8 mouse cellular contexts compared by ENCODE assay signal in genomic region chr17:53833366-53833765, GRCm38 (mm10). TPM values are rescaled to one million over a fixed set of nuclear protein-coding genes. Genes with fewer than 3 reads are reported as not detected.
DNase-seq lines count a peak whose midpoint lies in the region; TF ChIP-seq lines count a peak whose summit lies in the region.

No protein-coding gene starts in this region.

- DNase-seq in heart, adult 2 months, result no peak
- no peak for DNase-seq in heart, adult 8-10 months (ENCODE audit: low spot score)
- DNase-seq in A20 (ENCODE audit: low read depth, low spot score), result peak; percentile 31
- DNase-seq in adrenal gland, adult 8-10 months, result peak; percentile 1
- peak; percentile 5 for DNase-seq in embryo, embryonic 11.5 days (ENCODE audit: low read depth, low spot score)
- peak; percentile 21 to 71 for DNase-seq in layer of hippocampus, adult 18-20 months (ENCODE audit: low spot score in 2 of 2)
- DNase-seq in right cerebral cortex, postnatal 25 days, result peak; percentile 19
- DNase-seq in natural killer cell, adult 2 months (ENCODE audit: low spot score in 2 of 2), result no peak

- TF ChIP-seq POLR2A in heart, adult 2 months (IDR thresholded peaks at IDR 0.05; ENCODE audit: insufficient read depth, low read depth, low read length), result no peak

- no peaks in the 10 kb centered on the region for H3K4me1 ChIP-seq in heart, adult 2 months (ENCODE audit: control insufficient read depth, insufficient read depth, low read length)

- H3K27ac ChIP-seq in heart, adult 2 months, result no peak overlapping the region

- H3K36me3 ChIP-seq in heart, adult 2 months (ENCODE audit: control insufficient read depth, insufficient read depth, low read length), result no peaks in the 10 kb centered on the region

- no peak for TF ChIP-seq EP300 in heart, adult 2 months (IDR thresholded peaks at IDR 0.05; ENCODE audit: insufficient read depth, low read depth, low read length)

- intact Hi-C loops in heart, adult 2 months (cut with DNase I), result loop anchor here (5.0 to 10.0 kb wide), 3 partner anchors 156 to 1271 kb away; no protein-coding TSS in a partner anchor

- no peak overlapping the region for H3K9ac ChIP-seq in heart, adult 2 months (ENCODE audit: low read depth, low read length)

- H3K4me3 ChIP-seq in heart, adult 2 months, result no peak overlapping the region

- WGBS in heart, adult 2 months, result 42% methylated on average over 3 of the region's 3 CpGs

- H3K79me2 ChIP-seq in heart, adult 2 months (replicated peaks; ENCODE audit: control insufficient read depth, insufficient read depth, low read length), result no peaks in the 10 kb centered on the region

- no peaks in the 10 kb centered on the region for H3K27me3 ChIP-seq in heart, adult 2 months (ENCODE audit: control insufficient read depth, insufficient read depth, low read length)

- peak; percentile 81 for TF ChIP-seq CTCF in heart, adult 2 months (IDR thresholded peaks at IDR 0.05)

RNA-seq across cellular contexts. Expression of gene Sult1c2, which starts 12.8 kb away (rescaled TPM):
- total RNA-seq in heart, adult 2 months (2021), result not detected
- not detected in 2 replicates for polyA plus RNA-seq in heart, adult 2 months (2012; rRNA removed)
- under 1 TPM in 2 of 4 experiments, not detected in 2; 0.14 to 0.16 TPM for total RNA-seq in heart, adult 8-10 months (2022)
- under 1 TPM in 3 of 4 experiments, not detected in 1; 0.14 to 0.35 (median 0.22) TPM for total RNA-seq in adrenal gland, adult 8-10 months (2022)
- not detected for total RNA-seq in layer of hippocampus, adult 18-20 months (2021)

Comparison
In these comparisons a context has a peak if more than half of its experiments do, and no peak if none do; other contexts are left out.
1. DNase-seq: peak in A20 (single experiment), adrenal gland, adult 8-10 months (single experiment), embryo, embryonic 11.5 days (single experiment), layer of hippocampus, adult 18-20 months (2 of 2) and right cerebral cortex, postnatal 25 days (single experiment); none in heart, adult 2 months (0 of 2), heart, adult 8-10 months (single experiment) and natural killer cell, adult 2 months (0 of 2).